Mouse (Mus musculus) bone marrow, adult 2 months (tissue): ENCODE results near the gene Tshz2.

Experiments used
- CTCF ChIP-seq: fragments of 200-500 bp; IDR thresholded peaks from 2 replicates; pipeline ENCODE4 v1.5.1; 2011; ENCODE audit warnings: low read length, control low read depth; ENCODE audit not compliant: control insufficient read depth, insufficient read depth
- POLR2A ChIP-seq: fragments of 200-500 bp; IDR thresholded peaks from 2 replicates; pipeline ENCODE4 v1.6.1; 2011; ENCODE audit warnings: low read depth, mild to moderate bottlenecking, control low read depth, low read length, borderline replicate concordance; ENCODE audit not compliant: control insufficient read depth

GRCm38 (mm10) chr2:169630070-169630469 is 2.7 kb upstream of the Tshz2 start:
- TF ChIP-seq CTCF (no peak), POLR2A (no peak)
